Mouse (Mus musculus) 3134 (cell line): ENCODE results near the gene Tab1.

Experiments
- DNase-seq: peaks from one replicate; pipeline ENCODE4 v3.0.0-alpha.2; 2011; ENCODE audit warnings: low spot score; ENCODE audit not compliant: insufficient read length; ENCODE audit errors: extremely low read depth

The Tab1 gene

DNA sequence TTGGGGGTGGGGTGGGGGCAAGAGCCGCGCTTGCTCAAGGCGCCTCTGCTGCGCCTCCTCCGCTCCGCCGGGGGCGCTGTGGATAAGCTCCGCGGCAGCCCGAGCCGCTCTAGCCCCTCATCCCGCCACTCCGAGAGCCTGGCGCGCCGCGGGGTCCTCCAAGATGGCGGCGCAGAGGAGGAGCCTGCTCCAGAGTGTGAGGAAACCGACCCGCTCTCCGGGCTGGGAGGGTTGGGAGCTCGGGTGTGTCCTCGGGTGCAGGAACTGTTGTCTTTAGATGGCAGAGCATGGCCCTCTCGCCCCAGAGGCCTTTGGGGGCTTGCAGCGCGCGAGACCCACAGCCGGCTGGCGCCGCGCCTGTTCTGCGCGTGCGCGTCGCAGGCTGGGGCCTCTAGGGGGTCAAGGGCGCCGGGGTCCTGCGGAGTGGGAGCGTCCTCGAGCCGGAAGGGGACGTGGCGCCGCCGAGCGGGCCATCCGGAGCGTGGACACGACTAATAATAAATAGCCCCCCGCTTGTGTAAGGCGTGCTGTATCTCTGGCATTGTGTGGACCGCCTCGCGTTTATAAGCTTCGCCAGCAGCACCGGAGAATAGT, at the start of gene Tab1:
Gene Tab1, plus strand, starts transcription at position 135 of the 594 bp plus-strand sequence.
- DNase-seq, result peak; percentile 95

DNA sequence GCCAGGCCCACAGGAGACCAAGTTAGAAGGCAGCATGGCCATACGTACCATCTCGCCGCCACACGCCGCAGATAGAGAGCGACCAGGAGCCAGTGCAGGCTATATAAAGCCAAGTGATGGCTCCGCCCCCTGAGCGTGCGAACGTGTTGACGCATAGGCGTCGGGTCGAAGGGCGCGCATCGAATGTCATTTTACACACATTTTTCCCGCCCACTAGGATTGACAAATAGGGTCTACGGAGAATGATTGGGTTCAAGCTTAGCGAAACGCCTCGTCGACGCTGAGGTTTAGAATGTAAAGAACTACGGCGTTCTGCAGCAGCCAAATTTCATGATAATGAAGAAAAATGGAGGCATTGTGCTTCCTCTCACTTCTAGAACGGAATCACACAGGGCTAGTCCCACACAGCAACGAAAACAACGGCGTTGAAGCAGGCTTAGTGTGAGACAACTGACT, 49.6 kb upstream of the Tab1 start:
- peak; percentile 96 for DNase-seq

DNA sequence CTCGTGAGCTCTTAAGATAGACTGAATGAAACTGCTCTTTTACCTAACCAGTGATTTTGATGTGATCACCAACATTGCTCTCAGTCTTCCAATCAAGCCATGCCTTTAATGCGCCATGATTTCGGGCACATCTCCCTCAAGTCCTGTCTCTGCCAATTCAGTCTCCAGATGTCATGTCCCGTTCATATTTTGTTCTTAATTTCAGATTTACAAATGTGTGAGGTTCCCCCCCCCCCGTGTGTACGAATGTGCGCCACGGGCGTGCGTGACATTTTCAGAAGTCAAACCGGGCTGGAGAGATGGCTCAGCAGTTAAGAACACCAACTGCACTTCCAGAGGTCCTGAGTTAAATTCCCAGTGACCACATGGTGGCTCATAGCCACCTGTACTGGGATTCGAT, 49.2 kb upstream of the Tab1 start:
- DNase-seq, result peak; percentile 71

DNA sequence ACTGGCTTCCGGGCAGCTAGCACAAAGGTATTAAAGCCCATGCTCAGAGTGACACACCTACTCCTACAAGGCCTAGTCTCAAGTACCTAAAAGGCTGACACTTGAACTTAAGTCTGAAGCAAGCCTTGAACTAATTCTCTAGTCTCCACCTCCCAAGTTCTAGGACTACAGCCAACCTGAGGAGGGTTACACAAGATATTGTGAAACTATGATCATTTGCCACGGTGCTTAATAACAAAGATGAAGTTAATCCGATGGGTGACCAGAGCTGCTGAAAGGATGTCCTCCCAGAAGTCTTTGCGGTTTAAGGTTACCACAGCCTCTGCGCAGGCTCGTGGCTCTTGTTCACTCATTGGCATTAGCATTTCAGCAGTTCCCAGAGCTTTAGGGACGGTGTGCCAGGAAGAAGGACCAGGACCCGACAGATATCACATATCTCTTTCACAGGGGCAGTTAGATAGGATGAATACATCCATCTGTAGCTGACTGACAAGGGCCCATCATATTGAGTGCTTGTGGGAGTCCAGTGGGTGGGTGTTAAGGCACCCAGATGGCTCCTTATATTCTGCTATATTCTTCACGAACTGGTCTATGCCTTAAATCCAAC, 45.4 kb upstream of the Tab1 start:
- no peak for DNase-seq

DNA sequence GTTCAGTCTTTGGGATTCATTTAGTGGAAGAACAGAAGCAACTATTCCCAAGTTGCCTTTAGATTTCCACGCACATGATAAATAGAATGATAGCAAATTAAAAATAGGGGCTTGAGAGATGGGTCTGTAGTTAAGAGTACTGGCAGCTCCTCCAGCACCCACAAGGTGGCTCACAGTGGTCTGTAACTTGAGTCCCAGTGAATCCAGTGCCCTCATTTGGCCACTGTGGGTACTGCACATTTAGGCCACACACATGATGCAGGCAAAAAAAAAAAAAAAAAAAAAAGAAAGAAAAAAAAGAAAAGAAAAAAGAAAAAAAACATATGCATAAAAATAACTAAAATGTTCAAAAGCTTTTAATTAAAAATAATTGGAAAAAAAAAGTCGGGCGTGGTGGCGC, 44.3 kb upstream of the Tab1 start:
- DNase-seq, result peak; percentile 57

DNA sequence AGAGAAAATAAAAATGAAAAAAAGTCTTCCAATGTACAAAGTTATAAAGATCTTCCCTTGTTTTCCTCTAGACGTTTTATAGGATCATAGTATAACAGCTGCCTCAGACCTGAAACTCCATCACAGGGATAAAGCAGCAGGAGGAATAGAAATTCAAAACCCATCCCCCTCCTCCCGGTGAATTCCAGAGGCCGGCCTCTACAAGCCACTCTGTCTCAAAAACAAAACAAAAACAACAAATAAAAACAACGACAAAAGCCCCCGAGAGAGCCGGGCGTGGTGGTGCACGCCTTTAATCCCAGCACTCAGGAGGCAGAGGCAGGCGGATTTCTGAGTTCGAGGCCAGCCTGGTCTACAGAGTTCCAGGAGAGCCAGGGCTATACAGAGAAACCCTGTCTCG, 42.8 kb upstream of the Tab1 start:
- no peak for DNase-seq

DNA sequence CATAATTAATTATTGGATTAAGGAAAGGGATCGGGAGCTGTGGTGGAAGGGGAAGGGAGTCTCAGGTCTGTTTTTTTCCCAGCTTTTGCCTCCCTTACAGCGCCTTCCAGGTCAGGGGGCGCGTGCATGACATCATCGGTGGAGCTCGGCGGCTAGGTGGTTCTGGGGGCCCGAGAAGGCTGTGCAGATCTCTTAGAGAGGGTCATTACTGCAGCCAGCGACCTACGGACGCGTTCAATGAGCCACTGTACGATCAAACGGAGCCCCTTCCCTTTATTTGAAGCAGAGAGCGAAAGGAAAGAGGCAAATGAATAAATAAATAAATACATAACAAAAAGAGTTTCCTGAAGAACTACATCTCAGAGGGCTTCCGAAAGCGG, 42.2 kb upstream of the Tab1 start:
- peak; percentile 68 for DNase-seq

DNA sequence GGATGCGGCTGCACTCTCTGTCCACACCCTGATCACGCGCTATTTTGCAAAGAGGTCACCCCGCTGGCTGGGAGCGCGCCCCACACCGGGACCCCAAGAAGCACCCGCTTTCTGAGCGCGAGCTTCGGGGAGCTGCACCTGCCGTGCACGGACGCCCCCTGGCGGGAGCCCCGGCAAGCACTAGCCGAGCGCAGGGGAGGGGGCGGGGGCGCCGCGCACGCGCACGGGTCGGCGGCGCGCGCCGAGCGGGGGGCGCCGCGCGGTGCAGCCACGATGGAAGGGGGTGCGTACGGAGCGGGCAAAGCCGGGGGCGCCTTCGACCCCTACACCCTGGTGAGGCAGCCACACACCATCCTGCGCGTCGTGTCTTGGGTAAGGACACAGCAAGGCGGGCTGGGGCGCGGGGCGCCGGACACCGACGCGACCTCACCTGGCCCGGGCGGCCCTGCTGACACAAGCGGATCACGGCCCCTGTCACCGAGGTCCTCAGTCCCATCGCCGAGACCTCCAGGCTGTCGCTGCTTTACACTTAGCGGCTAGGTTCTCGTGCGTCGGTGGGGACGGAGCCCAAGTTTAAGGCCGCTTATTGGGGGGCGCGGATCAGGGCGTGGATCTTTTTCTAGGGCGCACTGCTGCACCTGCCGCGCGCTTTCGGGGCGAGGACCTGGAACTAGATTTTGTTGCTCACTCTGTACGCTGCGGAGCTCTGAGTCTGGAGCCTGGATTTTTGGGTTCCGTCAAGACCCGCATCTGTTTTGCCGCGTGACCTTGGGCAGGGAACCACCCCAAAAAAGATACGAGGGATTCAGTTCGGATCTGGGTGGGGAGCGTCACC, 41.6 kb upstream of the Tab1 start, which contains the start of the genes Syngr1 and Rpl3:
Gene Syngr1, plus strand, starts transcription at position 214 of the 835 bp plus-strand sequence.
Gene Rpl3, minus strand, starts transcription at position 748 of the 835 bp plus-strand sequence.
- DNase-seq, result peak; percentile 27

DNA sequence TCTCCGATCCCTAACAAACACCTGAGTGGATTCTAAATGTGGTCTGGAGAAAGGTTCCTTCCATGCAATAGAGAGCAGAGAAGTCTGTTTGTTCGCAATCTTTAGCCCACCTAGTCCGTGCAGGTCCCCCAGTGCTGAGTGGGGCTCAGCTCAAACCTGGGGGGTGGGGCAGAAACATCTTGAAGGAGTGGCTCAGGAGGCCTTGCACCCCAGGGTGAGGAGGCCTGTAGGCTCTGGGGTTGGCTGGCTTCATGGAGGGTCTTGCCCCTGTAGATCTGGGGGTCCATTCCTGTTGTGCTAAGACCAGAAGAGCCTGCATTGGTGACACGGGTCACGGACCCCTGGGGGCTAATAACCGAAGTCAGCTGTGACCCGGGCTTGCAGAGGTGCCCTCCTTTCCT, 40.9 kb upstream of the Tab1 start:
- DNase-seq, result no peak

DNA sequence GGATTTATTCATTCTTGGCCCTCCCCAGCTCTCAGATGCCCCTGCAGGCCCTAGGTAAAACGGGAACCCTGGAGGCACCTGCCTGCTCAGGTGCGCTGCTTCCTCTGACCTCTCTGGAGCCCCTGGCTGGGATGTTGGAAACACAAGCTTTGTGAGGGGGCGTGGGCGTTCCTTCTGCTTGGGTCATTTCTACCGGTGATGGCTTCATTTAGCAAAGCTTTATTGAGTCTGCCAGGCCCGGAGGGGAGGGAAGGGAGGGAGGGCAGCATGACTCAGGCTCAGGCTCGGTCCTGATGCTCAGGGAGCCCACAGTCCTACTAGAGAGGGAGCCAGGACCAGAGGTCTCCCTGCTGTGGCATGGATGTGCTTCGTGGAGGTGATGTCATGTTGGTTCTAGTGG, 40.3 kb upstream of the Tab1 start:
- peak; percentile 60 for DNase-seq

DNA sequence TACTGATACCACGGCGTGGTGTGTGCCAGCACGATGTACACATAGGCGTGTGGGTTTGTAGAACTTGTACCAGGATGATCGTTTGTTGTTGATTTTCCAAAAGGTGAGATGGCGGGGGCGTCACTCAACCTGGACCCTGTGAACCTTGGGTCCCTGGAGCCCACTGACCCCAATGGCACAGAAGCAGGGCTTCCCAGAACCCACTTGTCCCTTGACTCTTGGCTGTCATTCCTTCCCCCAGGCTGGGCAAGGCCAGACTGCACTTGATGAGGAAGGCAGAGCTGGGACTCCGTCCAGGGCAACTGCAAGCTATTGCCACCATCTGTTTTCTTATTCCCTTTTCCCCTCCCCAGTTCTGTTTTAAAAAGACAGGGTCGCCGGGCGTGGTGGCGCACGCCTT, 38.7 kb upstream of the Tab1 start:
- no peak for DNase-seq

DNA sequence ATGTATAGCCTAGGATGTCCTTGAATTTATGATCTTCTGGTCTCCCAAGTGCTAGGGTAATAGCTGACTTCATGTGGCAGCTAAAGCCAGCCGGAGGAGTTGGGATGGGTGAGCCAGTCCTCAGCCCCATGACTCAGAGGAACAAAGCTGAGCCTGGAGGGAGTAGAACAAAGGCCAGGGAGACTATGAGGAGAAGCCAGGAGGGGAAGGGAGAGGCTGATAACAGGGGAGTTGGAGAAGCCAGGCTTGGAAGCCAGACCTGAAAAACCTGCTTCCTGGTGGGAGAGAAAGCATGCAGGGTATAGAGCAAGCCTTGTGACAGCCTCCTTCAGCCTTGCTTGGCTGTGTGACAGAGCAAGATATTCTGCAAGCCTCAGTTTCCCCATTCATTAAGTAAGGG, 37.3 kb upstream of the Tab1 start:
- DNase-seq, result no peak

DNA sequence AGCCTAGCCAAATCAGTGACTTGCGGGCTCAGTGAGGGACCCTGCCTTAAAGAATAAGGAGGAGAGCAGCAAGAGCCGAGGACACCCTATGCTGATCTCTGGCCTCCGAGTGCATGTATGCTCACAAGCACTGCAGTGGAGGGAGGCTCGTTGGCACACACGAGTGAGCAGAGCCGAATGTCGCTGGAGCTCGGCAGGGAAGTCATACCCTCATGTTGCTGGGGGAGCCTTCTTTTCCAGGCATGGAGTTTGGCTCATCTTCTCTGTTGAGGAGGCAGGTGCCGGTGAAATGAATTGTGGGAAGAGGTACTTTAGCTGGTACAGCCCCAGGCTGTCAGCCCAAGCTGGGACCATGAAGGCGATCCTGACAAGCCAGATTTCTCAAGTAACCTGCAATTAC, 36.5 kb upstream of the Tab1 start:
- DNase-seq, result no peak

DNA sequence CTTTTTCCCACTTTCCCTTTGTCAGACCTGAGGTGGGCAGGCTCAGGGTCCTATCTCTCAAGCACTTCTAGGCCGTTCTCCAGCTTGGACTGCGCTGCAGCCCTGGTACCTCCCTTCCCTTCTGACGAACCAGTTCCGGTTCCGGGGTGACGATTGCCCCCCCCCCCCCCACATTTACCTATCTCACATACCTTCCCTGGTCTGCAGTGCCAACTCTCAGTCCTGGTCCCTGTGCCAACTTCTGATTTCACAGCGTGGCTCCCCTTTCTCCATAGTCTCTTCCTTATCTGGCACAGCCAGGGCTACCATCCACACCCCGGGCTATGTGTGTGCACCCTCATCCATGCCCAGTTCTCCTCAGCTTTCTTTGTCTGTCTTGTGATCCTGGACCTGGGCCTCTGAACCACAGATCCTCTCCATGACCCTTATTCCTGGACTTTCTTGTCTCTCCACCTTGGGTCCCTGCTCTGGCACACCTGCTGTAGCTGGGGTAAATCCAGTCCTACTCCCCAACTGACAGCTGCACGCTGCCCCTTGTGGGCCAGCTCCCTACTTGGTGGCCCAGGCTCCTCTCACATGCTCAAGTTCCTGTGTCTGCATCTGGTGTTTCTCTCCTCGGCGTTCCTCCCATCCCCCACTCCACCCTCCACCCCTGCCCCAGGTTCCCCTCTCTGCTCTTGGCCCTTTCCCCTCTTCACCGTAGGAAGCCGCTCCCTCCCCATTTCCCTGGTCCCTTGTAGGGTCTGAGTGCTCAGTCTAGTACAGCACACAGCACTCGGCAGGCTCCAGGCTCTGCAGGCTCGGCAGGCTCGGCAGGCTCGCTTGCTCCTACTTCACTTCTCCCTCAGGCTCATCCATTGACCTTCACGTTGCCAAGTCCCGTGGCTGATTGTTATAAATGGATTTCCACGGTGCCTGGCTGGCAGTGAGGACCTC, 35.7 kb upstream of the Tab1 start:
- DNase-seq, result peak; percentile 79

DNA sequence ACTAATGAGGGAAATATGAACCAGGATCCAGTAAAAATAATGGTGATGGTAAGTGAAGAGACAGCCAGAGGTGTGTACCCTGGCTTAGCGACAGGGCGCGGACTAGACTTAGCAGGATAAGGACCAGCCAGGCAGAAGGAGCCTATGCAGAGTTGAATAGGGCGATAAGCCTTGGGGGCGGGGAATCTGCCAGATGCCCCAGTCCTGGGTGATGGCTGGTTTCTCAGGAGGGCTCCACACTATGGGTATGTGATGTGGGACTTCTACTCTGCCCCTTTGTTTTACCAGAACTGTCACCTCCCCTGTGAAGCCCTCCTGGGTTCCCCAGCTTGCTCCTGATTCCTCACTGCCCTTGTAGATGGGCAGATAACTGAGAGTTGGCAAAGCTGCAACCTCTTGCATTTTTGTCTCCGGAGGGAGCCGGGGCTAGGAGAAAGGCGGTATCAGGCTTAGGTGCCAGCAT, 34.9 kb upstream of the Tab1 start:
- DNase-seq, result no peak

DNA sequence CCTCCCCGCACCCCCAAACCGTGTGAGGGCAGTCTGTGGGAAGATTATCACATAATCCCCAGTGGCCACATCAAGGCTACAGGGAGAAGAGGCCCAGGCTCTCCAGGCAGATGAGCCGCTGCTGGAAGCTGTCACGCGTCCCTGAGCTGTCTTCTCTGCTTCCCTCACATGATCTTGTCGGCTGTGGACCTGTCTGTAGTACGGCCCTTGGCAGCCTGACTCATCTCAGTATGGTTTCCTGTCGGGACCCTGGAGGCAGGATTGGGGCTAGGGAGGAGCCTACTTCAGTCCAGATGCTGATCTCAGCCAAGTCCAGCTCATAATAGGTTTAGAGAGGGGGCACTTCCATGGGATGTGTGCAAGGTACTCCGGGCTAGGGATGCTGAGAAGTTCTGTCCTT, 34.1 kb upstream of the Tab1 start:
- DNase-seq, result peak; percentile 79

DNA sequence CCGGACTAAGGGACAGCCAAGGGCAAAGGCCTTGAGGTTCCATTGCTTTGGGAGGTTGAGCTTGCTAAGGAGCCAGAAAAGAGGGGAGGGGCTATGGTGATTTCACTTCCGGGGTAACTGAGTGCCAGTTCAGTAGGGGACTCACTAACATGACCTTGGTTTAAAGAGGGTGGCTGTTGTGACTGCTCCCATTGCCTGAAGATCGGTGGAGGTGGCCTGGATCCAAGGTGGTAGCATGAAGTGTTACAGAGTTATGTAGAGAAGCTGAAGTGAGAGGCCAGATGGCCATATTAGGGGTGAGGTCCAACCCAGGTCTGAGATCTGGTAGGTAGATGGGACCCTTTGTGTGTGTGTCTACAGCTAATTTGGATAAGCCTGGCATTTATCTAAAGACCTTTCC, 33.5 kb upstream of the Tab1 start:
- no peak for DNase-seq

DNA sequence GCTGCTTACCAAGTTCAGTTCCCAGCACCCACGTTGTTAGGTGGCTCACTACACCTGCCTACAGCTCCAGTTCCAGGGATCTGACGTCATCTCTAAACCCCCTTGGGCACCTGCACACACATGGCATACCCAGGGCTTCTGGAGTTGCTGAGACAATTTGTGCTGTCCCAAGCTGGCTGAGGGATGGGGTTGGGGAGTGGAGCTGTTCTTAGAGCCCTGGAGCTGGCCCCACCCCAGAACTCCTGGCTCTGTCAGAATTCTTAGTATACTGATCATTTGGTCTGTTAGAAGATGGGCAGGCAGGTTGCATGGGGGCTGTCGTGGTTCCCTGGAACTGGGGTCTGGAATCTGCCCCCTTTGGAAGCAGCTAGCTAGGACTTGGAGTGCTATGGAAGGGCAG, 32.7 kb upstream of the Tab1 start:
- DNase-seq, result no peak

DNA sequence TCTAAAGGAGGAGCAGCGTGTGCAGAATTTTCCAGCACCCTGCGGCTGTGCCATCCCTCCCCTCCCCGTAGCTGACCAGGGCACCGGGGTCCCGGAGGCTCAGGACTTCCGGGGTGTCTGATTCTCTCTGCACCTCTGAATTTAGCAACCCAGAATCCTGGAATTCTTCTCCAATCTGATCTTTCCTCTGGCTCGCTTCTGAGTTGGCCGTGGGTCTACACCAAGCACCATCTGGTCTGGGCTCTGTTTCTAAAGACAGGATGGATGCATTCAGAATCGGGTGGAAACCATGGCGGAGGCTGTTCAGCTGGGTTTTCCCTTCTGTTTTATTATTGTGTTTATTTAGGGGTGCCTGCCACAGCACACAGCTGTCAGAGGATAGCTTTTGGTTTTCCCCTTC, 32.1 kb upstream of the Tab1 start:
- no peak for DNase-seq

DNA sequence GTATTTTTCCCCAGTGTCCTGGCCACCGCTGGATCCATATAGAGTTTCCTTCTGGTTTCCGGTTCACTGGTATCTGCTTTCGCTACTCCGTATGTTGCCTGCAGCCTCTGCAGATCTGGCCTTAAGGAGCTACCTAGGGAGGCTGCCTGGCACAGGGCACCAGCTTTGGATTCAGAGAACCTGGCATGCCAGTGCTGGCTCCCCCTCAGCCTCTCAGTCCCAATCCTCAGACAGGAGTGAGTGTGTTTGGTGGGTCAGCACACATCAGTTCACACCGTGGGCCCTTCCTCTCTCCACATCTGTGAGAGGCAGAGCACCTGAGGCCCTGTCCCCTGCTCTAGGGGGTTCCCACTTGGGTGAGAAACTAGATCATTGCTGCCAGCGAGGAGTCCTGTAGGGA, 31.4 kb upstream of the Tab1 start:
- no peak for DNase-seq

DNA sequence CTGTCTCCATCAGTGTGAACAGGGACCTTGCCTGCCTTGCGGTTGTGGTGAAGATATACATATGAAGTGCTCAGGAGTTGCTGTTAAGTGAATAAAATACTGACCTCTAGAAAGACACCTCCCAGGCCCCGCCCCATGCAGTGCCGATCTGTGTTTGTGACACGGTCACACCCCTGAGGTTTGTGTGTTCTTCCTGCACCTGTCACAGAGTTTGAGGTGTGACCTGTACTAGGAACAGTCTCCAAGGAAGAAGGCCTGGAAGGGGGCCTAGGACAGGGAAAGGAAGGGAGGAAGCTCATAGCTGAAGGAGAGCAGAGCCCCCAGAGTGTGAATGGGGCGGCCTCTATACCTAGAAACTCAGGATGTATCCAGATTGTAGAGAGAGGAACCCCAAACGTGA, 30.4 kb upstream of the Tab1 start:
- no peak for DNase-seq
